Mouse (Mus musculus) heart, adult 2 months (tissue): ENCODE data around the gene Slc39a9.

ENCODE experiments used
- CTCF ChIP-seq: fragments of 200-600 bp; IDR thresholded peaks from 2 replicates; pipeline ENCODE4 v1.8.1; 2022; ENCODE audit warnings: antibody characterized with exemption, mild to moderate bottlenecking, moderate library complexity
- EP300 ChIP-seq: fragments of 200-500 bp; IDR thresholded peaks from 2 replicates; pipeline ENCODE4 v1.6.1; 2011; ENCODE audit warnings: low read depth, low read length, control low read depth; ENCODE audit not compliant: insufficient read depth
- POLR2A ChIP-seq: fragments of 200-500 bp; IDR thresholded peaks from 2 replicates; pipeline ENCODE4 v1.6.1; 2011; ENCODE audit warnings: mild to moderate bottlenecking, low read depth, low read length, control low read depth; ENCODE audit not compliant: insufficient read depth

DNA sequence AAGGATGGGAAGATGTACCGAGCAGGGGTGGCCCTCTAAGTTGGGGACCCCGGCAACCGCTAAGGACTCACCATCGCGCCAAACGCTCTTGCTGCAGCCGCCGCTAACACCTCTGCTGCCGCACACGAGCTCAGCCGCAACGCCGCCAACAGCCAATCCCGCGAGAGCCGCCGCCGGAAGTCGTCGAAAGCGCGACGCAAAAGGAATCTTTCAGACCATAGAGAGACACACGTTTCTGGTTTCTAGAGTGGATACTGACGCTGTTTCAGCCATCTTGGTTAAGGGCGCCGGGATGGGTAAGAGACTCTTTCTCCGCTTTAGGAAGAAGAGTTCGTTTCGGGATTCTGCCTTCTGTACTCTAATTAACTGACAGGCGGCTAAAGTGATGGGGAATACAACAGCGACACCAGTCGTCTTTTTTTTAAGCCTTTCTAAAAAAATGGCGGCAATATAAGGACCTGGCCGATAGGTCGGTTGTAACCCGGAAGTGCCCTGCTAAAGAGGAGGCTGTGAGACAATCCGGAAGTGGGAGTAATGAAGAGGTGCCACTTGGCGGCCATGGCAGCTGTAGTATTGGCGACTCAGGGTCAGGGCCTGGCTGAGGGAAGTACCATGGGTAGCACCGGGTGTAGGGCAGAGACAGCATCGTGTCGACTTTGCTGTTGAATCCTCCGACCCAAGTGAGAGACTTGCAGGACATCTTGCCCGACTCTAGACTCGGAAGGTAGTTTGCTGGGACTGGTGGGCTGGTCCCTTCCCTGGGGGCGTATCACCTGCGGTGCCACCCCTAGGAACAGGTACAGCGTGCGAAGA is at the start of gene Slc39a9, which contains the start of gene Erh:
- TF ChIP-seq POLR2A (peak; percentile 71), CTCF (peak; percentile 40), EP300 (peak; percentile 69; the same call in 1 of the 2 replicates)
